Mouse (Mus musculus) right cerebral cortex, postnatal 4 days (tissue): ENCODE measurements around the gene Ift88.
"Not testable (repeated sequence)": the region's sequence is repeated elsewhere in the genome, so short reads cannot be mapped to it uniquely, and the experiment has no call there.

Experiments used
- DNase-seq: peaks from one replicate; pipeline ENCODE4 v3.0.0-alpha.2; 2022

Ift88 gene

GRCm38 (mm10) chr14:57459883-57460282 is 36.0 kb downstream of the Ift88 start:
- no peak for DNase-seq

- DNase-seq, result not testable (repeated sequence)
Measured at GRCm38 (mm10) chr14:57460326-57460725, 36.5 kb downstream of the Ift88 start.

- no peak for DNase-seq
Measured at GRCm38 (mm10) chr14:57462871-57463270, 39.0 kb downstream of the Ift88 start.

- DNase-seq, result peak; percentile 57
Measured at GRCm38 (mm10) chr14:57475057-57475456, 51.2 kb downstream of the Ift88 start.

- DNase-seq, result no peak
Measured at GRCm38 (mm10) chr14:57482262-57482661, 58.4 kb downstream of the Ift88 start.

- no peak for DNase-seq
Measured at GRCm38 (mm10) chr14:57484183-57484582, 60.3 kb downstream of the Ift88 start.

GRCm38 (mm10) chr14:57489696-57490095 is 65.8 kb downstream of the Ift88 start:
- no peak for DNase-seq

GRCm38 (mm10) chr14:57493840-57494239 is 70.0 kb downstream of the Ift88 start:
- DNase-seq, result no peak

- DNase-seq, result no peak
Measured at GRCm38 (mm10) chr14:57503729-57504128, 79.9 kb downstream of the Ift88 start.

- DNase-seq, result peak; percentile 16
Measured at GRCm38 (mm10) chr14:57509554-57509953, 85.7 kb downstream of the Ift88 start.

GRCm38 (mm10) chr14:57515156-57515762 is 91.4 kb downstream of the Ift88 start:
- no peak for DNase-seq

GRCm38 (mm10) chr14:57517001-57517400 is 93.1 kb downstream of the Ift88 start:
- DNase-seq, result no peak

- no peak for DNase-seq
Measured at GRCm38 (mm10) chr14:57523762-57524161, 99.9 kb downstream of the Ift88 start.

- DNase-seq, result peak; percentile 65
Measured at GRCm38 (mm10) chr14:57524671-57525387, 101.0 kb downstream of the Ift88 start, which contains the start of gene Il17d. Gene Il17d, plus strand, starts transcription at chr14:57524777.

GRCm38 (mm10) chr14:57525388-57526049 is 101.7 kb downstream of the Ift88 start:
- DNase-seq, result peak; percentile 63

- no peak for DNase-seq
Measured at GRCm38 (mm10) chr14:57526050-57526623, 102.3 kb downstream of the Ift88 start.

GRCm38 (mm10) chr14:57527122-57527521 is 103.3 kb downstream of the Ift88 start:
- no peak for DNase-seq

GRCm38 (mm10) chr14:57527598-57527997 is 103.7 kb downstream of the Ift88 start:
- DNase-seq, result no peak

- no peak for DNase-seq
Measured at GRCm38 (mm10) chr14:57529086-57529785, 105.4 kb downstream of the Ift88 start.

- DNase-seq, result no peak
Measured at GRCm38 (mm10) chr14:57529786-57530515, 106.1 kb downstream of the Ift88 start.

GRCm38 (mm10) chr14:57532577-57532976 is 108.7 kb downstream of the Ift88 start:
- no peak for DNase-seq

GRCm38 (mm10) chr14:57533214-57533613 is 109.4 kb downstream of the Ift88 start:
- DNase-seq, result peak; percentile 67
